In the genomic region with DNA sequence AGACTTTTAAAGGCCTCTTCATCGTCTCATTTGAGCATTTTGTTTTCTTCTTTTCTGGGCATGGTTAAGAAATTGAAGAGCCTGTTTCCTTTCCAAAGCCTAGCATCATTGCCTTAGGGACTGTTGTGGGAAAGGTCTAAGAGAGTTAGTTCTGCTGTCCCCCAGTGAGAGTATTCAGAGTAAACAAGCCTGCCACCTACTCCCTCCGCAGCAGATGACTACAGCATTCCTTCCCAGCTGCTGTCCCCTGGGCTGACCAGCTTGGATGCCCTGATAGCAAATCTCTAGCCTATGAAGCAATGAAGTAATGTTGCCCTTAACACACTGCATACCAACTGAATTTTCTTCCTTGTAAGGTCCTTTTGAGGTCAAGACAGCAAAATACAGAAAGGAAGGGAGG, we compare ENCODE assay signal across 17 mouse cellular contexts.
DNase-seq lines count a peak whose midpoint lies in the region; ATAC-seq and TF ChIP-seq lines count a peak whose summit lies in the region.
"Had no signal": no experiment of that assay in that cellular context is flagged by ENCODE, and none has a peak within 500 bp of the region (broad histone marks: within the 10 kb centered on the region; RNA-seq: fewer than 3 reads in every experiment).

No protein-coding gene starts in this region.

- peaks cover 19% of the 10 kb centered on the region for H3K4me1 ChIP-seq in embryonic facial prominence, embryonic 13.5 days
- H3K4me1 ChIP-seq in embryonic facial prominence, embryonic 10.5 days, result peaks cover 4% of the 10 kb centered on the region
- H3K4me1 ChIP-seq in intestine, embryonic 15.5 days (replicated peaks), result peaks cover 3% of the 10 kb centered on the region; the same call in 1 of the 2 replicates
- no peaks in the 10 kb centered on the region for H3K4me1 ChIP-seq in intestine, postnatal 0 days (replicated peaks; ENCODE audit: control insufficient read depth, insufficient read depth, low read length)
- H3K4me1 ChIP-seq in small intestine, adult 2 months (ENCODE audit: control insufficient read depth, insufficient read depth, insufficient read length, low read length), result peaks cover 3% of the 10 kb centered on the region; the same call in 1 of the 2 replicates
- H3K4me1 ChIP-seq: hindbrain, embryonic 15.5 days; neural tube, embryonic 12.5 days had no signal

- 29% methylated on average over 2 of the region's 2 CpGs for WGBS in embryonic facial prominence, embryonic 13.5 days
- 36% methylated on average over 2 of the region's 2 CpGs for WGBS in embryonic facial prominence, embryonic 10.5 days
- 32% methylated on average over 2 of the region's 2 CpGs for WGBS in intestine, embryonic 15.5 days
- 40% methylated on average over 2 of the region's 2 CpGs for WGBS in intestine, postnatal 0 days
- 78% methylated on average over 2 of the region's 2 CpGs for WGBS in small intestine, adult 2 months

- TF ChIP-seq CTCF in intestine, postnatal 0 days (IDR thresholded peaks at IDR 0.05; ENCODE audit: low read depth), result no peak
- no peak for TF ChIP-seq CTCF in small intestine, adult 2 months (IDR thresholded peaks at IDR 0.05; ENCODE audit: extremely low read depth, insufficient read length, insufficient replicate concordance, low read depth, low read length)

- H3K9ac ChIP-seq in embryonic facial prominence, embryonic 13.5 days, result no peak overlapping the region
- no peak overlapping the region for H3K9ac ChIP-seq in intestine, embryonic 15.5 days
- no peak overlapping the region for H3K9ac ChIP-seq in intestine, postnatal 0 days (ENCODE audit: low read depth, low read length)
- H3K9ac ChIP-seq: hindbrain, embryonic 15.5 days; neural tube, embryonic 12.5 days had no signal

- H3K36me3 ChIP-seq in embryonic facial prominence, embryonic 13.5 days, result no peaks in the 10 kb centered on the region
- H3K36me3 ChIP-seq in embryonic facial prominence, embryonic 10.5 days (replicated peaks), result no peaks in the 10 kb centered on the region
- H3K36me3 ChIP-seq in intestine, embryonic 15.5 days, result no peaks in the 10 kb centered on the region
- H3K36me3 ChIP-seq in intestine, postnatal 0 days (ENCODE audit: control insufficient read depth, insufficient read depth), result no peaks in the 10 kb centered on the region
- no peaks in the 10 kb centered on the region for H3K36me3 ChIP-seq in small intestine, adult 2 months (ENCODE audit: control insufficient read depth, insufficient read depth, low read length)
- H3K36me3 ChIP-seq: hindbrain, embryonic 15.5 days; neural tube, embryonic 12.5 days had no signal

- 0 out of 2 replicates have a peak overlapping the region, but pooled peaks have one; percentile 7 for H3K27ac ChIP-seq in embryonic facial prominence, embryonic 13.5 days
- no peak overlapping the region for H3K27ac ChIP-seq in embryonic facial prominence, embryonic 10.5 days (replicated peaks)
- no peak overlapping the region for H3K27ac ChIP-seq in intestine, embryonic 15.5 days
- no peak overlapping the region for H3K27ac ChIP-seq in intestine, postnatal 0 days (ENCODE audit: low read depth, low read length)
- peak overlapping the region; percentile 25 for H3K27ac ChIP-seq in small intestine, adult 2 months (ENCODE audit: insufficient read depth, low read depth, low read length)
- H3K27ac ChIP-seq: hindbrain, embryonic 15.5 days; neural tube, embryonic 12.5 days had no signal

- H3K4me3 ChIP-seq in embryonic facial prominence, embryonic 13.5 days, result no peak overlapping the region
- H3K4me3 ChIP-seq in embryonic facial prominence, embryonic 10.5 days, result no peak overlapping the region
- H3K4me3 ChIP-seq in intestine, embryonic 15.5 days (replicated peaks), result no peak overlapping the region
- H3K4me3 ChIP-seq in intestine, postnatal 0 days (ENCODE audit: low read depth, low read length), result no peak overlapping the region
- no peak overlapping the region for H3K4me3 ChIP-seq in small intestine, adult 2 months (ENCODE audit: low read depth, low read length)
- H3K4me3 ChIP-seq: hindbrain, embryonic 15.5 days; neural tube, embryonic 12.5 days had no signal

- DNase-seq in embryonic facial prominence, embryonic 10.5 days (ENCODE audit: low spot score), result no peak
- peak; percentile 69 for DNase-seq in fibroblast of lung, adult 2 months (ENCODE audit: low read depth)
- no peak for DNase-seq in retina, embryonic 14.5 days (ENCODE audit: low spot score)
- no peak for DNase-seq in c-Kit-positive CD71-positive TER-119-positive erythroid progenitor cells, embryonic 14.5 days (ENCODE audit: low spot score)
- DNase-seq: cerebellum, postnatal 10 days; kidney, adult 18-20 months; kidney, postnatal 4 days; lung, postnatal 14 days; thymus, postnatal 14 days had no signal

- no peak for TF ChIP-seq POLR2A in small intestine, adult 2 months (IDR thresholded peaks at IDR 0.05; ENCODE audit: low read depth, low read length)

- no peak overlapping the region for H3K4me2 ChIP-seq in embryonic facial prominence, embryonic 13.5 days
- no peak overlapping the region for H3K4me2 ChIP-seq in intestine, embryonic 15.5 days (replicated peaks)
- no peak overlapping the region for H3K4me2 ChIP-seq in intestine, postnatal 0 days (replicated peaks; ENCODE audit: low read depth)
- H3K4me2 ChIP-seq: hindbrain, embryonic 15.5 days; neural tube, embryonic 12.5 days had no signal

- no peak for ATAC-seq in embryonic facial prominence, embryonic 13.5 days (ENCODE audit: insufficient number of reproducible peaks, insufficient read depth, low FRiP score, low TSS enrichment, low read depth)
- peak; percentile 20; the same call in 1 of the 2 replicates for ATAC-seq in intestine, embryonic 15.5 days
- ATAC-seq in intestine, postnatal 0 days, result no peak
- ATAC-seq: forebrain, embryonic 16.5 days had no signal

- H3K27me3 ChIP-seq in embryonic facial prominence, embryonic 13.5 days, result no peaks in the 10 kb centered on the region
- no peaks in the 10 kb centered on the region for H3K27me3 ChIP-seq in embryonic facial prominence, embryonic 10.5 days (replicated peaks; ENCODE audit: low read depth, poor library complexity, severe bottlenecking)
- no peaks in the 10 kb centered on the region for H3K27me3 ChIP-seq in intestine, embryonic 15.5 days (replicated peaks)
- H3K27me3 ChIP-seq in intestine, postnatal 0 days (replicated peaks; ENCODE audit: control insufficient read depth, insufficient read depth, low read length), result no peaks in the 10 kb centered on the region
- H3K27me3 ChIP-seq in small intestine, adult 2 months (ENCODE audit: control insufficient read depth, insufficient read depth, low read length), result no peaks in the 10 kb centered on the region
- H3K27me3 ChIP-seq: CH12.LX; hindbrain, embryonic 15.5 days; neural tube, embryonic 12.5 days had no signal

- no peaks in the 10 kb centered on the region for H3K9me3 ChIP-seq in embryonic facial prominence, embryonic 13.5 days
- no peaks in the 10 kb centered on the region for H3K9me3 ChIP-seq in embryonic facial prominence, embryonic 10.5 days
- H3K9me3 ChIP-seq in intestine, embryonic 15.5 days, result no peaks in the 10 kb centered on the region
- H3K9me3 ChIP-seq in intestine, postnatal 0 days (ENCODE audit: control insufficient read depth), result no peaks in the 10 kb centered on the region
- H3K9me3 ChIP-seq: hindbrain, embryonic 15.5 days; neural tube, embryonic 12.5 days had no signal

Comparison
In these comparisons a context has a peak if more than half of its experiments do, and no peak if none do; other contexts are left out.
1. H3K27ac ChIP-seq: peak in embryonic facial prominence, embryonic 13.5 days (single experiment) and small intestine, adult 2 months (single experiment); none in embryonic facial prominence, embryonic 10.5 days (single experiment), intestine, embryonic 15.5 days (single experiment) and intestine, postnatal 0 days (single experiment).